Mouse (Mus musculus): ENCODE data around the gene Phlda3.

DNA sequence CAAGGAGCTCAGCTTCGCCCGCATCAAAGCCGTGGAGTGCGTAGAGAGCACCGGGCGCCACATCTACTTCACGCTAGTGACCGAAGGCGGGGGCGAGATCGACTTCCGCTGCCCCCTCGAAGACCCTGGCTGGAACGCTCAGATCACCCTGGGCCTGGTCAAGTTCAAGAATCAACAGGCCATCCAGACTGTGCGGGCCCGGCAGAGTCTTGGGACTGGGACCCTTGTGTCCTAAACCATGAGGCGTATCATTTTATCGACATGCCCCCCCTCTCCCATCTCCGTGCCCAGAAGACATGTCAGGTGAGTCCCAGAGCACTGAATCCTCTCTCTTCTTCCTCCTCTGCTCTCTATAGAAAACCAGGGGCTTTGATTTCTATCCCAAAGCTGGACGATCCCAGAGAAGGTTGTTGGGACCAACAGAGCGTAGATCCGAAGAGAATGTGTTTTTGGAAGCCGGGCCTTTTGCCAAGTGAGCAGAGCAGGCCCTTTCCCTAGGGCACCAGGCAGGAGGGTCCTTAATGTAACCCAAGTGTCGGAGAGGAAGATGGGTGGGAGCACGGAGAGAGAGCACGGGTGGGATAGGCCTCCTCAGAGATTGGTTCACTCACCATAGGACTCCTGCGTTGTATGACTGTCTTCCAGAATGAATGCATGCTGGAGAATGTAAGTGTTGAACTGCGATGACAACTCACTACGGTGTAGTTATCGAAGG lies 830 bp downstream of the Phlda3 start:
- TF ChIP-seq POLR2A (IDR thresholded peaks at IDR 0.05; ENCODE audit: low read depth, low read length) (no peak), CTCF (IDR thresholded peaks at IDR 0.05; ENCODE audit: extremely low read depth, insufficient read depth, insufficient read length, insufficient replicate concordance) (no peak)
